Mouse (Mus musculus) megakaryocyte, embryonic 14.5 days (primary cell): ENCODE results near the gene Lrfn1.

Experiments used
- FLI1 ChIP-seq: IDR thresholded peaks from 2 replicates; pipeline ENCODE4 v1.6.1; 2012; ENCODE audit warnings: low read length, inconsistent platforms, mixed read lengths
- GATA1 ChIP-seq: IDR thresholded peaks from 3 replicates; pipeline ENCODE4 v1.6.1; 2012; ENCODE audit warnings: mixed read lengths, low read length, inconsistent platforms, borderline replicate concordance

- TF ChIP-seq FLI1 (no peak), GATA1 (no peak)
These were observed 31.1 kb downstream of the Lrfn1 start for GRCm38 (mm10) chr7:28482854-28483253.
